Mouse (Mus musculus): ENCODE measurements around the gene Col23a1.

Gene Col23a1

DNA sequence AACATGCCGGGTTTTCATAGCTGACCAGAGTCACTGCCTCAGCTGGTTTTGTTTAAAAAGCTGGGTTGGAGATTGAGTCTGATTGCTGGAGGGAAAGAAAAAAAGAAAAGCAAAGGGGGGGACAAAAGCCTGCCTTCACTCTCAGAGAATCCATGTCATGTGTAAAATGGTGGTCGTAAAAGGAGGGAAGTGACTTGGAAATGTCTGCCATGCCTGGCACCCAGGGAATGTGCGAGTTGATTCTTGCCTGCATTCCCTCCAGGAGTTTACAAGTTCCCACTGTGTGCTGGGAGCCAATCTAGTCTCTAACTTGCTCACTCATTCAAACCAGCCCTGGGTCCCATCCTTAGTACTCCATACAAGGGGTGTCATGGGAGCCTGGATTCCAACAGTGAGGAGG is 100.8 kb downstream of the Col23a1 start:
- DNase-seq = no peak

DNA sequence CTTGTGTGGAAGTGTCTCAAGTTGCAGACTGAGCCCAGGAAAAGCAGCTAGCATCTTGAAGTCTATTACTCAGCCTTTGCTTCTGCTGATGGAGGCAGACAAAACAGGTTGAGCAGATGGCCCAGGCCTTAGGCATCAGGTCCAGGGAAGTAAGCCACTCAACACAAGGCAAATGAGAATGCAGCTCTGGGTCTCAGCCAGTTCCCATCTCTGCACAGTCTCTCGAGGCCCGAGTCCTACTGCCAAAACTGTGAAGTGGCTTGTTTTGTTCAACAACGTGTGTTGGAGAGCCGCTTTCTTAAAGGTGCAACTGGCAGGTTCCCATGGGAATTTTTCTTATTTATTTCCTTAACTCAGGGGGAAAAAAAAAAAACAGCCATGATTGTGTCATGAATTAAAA is 101.8 kb downstream of the Col23a1 start:
- DNase-seq = no peak

DNA sequence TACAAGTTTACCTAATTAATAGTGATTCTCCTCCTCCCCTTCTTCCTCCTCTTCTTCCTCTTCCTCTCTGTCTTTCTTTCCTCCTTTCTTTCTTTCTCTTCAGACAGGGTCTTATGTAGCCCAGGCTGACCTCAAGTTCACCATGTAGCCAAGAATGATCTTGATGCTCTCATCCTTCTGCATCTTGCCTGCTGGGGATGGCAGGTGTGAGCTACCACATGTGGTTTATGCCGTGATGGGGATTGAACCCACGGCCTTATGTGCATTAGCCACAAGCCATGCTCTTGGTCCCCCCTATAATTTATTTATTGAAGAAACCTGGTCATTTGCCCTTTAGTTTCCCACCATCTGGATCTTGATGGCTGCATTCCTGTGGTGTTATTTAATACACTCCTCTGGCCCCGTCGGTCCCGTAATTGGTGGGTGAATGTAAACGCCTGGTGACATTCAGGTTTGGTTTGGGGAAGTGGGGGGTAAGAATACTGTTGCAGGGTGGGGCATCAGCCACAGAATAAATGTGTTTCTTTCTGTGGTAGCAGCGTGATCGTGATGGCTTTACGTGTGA is 104.7 kb downstream of the Col23a1 start:
- no peak for DNase-seq

DNA sequence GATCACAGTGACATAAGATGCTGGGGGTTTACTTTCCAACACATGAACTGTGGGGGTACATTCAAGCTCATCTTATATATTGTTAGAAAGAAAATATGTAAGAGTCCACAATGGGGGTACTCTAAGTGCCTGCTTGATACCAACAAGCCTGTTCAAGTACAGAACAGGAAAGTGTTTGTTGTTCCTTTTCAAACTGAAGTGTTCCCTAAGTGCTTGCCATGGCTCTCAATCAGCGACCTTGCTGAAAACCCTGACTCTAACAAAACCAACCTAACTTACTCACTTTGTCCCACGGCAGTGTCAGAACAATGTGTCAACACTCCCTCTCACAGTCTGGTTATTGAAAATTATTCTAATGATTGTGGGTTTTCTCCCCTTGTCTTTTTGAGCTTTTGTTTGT is 106.7 kb downstream of the Col23a1 start:
- DNase-seq = no peak

DNA sequence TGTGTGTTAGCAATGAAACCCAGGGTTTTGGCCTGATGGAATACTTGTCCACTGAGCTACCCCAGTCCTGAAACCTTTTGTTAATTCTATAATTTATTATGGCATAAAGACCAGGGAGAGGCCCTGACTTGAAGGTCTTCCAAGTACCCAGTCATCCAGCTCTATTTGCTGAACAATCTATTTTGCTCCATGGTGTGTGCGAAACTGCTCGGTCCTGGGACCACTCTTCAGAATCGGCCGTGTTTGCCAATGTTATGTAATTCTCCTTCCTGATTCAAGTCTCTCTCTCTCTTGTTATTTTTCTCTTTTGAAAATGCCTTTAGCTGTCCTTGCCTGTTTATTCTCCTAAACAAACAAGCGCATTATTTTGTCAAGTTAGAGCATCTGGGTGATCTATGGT is 108.4 kb downstream of the Col23a1 start:
- peak in 1 of 2 experiments; percentile 8 for DNase-seq

DNA sequence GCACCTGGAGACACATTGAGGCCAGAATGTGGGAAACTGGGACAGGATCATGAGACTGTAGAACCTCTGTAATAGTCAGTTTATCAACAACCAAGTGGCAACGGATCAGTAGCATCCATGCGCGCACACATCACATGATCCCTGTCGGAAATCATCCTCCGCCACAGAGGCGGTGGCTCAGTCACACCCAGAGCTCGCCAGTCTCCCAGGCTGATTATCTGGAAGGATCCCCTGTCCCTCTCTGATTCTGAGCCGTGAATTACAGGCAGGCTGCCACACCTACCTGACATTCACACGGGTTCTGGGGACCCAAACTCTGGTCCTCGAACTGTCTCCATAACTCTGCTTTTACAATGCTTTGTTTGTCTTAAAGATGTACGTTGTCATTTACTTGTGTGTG is 110.6 kb downstream of the Col23a1 start:
- DNase-seq = no peak

DNA sequence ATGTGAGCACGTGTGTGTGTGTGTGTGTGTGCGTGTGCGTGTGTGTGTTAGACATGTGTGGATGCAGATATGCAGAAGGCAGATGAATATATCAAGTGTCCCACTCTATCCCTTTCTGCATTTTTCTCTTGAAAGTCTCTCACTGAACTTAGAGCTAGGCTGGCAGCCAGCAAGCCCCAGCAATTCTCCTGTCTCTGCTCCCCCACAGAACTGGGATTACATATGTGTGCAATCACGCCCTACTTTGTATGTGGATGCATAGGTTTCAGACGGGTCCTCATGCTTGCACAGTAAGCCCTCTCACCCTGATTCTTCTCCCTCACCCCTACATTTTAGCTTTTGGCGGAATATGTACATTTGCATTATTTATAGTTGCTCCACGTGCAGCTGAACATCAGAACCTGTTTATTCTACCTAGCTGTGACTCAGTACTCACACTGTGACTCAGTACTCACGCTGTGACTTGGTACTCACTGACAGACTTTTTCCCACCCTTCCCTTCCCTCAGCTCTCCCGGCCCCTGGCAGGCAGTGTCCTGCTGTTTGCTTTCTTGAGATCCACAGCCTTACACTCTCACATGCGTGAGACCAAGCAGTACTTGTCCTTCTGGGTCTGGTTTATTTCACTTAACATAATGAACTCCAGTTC is 111.9 kb downstream of the Col23a1 start:
- no peak for DNase-seq

DNA sequence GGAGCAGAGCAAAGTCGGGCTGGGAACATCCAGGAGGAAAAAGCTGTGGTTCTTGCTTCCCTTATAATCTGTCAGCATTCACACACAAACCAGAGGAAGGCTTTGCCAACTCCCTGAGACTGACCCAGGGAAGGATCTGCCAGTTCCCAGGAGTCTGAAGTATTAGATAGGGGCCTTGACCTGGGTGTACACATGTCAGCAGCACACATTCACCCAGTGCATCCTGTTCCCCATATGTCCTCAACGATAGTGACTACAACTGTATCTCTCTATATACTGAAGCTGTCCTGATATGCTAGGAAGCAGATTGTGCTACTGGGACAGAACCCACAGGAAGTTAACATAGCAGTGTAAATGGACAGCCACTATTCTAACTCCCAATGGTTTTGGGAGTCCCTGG is 114.2 kb downstream of the Col23a1 start:
- no peak for DNase-seq

DNA sequence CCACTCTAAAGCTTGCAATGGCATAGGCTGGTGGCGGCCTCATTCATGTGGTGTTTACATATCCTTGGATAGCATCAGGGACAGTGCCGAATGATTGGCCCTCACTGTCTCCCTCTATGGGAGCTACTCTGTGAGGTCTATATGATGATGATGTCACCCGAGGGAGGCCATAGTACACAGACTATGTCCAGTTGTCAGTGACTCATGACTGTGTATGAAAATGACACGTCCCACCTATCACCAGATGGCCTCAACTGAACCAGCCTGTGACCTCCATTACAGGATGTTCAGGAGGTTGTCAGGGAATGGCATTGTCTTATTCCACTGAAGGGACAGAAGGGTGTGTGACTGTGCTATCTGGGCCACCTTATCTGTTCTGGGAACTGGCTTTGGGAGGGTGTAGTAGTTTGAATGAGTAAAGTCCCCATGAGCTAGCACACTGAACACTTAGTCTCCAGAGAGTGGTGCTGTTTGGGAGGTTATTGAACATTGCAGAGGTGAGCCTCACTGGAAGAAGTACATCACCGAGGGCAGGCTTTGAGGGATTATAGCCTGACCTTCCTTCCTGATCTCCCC is 115.2 kb downstream of the Col23a1 start:
- no peak for DNase-seq

DNA sequence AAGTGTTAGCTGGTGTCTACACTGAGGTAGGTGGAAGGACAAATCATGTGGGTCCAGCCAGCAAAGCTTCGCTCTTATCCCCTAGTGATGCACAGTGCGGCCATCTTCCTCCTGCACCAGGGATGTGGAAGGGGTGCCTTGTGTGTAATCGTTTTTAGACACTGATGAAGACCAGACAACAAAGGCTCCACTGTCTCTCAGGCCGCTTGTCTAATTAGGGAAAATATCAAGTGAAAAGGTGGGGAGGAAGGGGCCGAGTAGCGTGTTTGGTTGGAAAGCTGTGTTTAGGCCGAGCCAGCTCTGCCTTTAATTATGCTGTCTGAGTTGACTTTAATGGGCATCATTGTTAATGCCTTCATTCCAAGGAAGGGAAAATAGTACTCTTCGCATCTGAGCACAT is 116.8 kb downstream of the Col23a1 start:
- no peak for DNase-seq

DNA sequence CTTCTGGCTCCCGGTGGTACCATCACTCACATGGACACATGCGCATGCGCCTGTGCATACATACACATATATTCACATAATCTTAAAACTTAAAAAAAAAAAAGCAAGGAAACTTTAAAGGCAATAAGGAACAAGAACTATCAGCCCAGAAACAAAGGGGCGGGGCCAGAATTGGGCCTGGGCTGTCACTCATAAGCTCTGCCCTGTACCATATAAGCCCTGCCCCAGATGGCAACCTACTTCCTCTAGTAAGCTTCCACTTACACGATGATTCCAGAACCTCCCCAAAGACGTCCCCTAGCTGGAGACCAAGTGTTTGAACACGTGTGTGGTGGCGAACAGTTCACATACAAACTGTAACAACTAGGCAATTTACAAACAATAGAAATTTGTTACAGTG is 117.6 kb downstream of the Col23a1 start:
- no peak for DNase-seq

DNA sequence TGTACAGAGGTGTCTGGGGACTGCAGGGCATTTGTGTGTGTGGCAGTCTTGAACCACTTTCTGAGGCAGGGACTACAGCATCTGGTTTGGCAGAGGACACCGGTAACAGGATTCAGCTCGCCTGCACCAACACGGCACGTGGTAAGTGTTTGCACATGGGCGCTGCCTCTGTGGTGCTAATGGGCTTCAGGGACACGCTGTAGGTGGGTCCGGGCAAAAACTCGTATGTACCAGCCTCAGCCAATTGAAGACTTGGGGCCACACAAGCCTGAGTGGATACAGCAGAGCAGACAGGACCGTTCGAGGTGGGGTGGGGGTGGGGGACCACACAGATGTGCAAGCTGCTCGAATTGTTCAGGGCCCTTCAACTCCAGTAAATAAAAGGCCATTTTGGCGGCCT is 121.1 kb downstream of the Col23a1 start:
- no peak for DNase-seq

DNA sequence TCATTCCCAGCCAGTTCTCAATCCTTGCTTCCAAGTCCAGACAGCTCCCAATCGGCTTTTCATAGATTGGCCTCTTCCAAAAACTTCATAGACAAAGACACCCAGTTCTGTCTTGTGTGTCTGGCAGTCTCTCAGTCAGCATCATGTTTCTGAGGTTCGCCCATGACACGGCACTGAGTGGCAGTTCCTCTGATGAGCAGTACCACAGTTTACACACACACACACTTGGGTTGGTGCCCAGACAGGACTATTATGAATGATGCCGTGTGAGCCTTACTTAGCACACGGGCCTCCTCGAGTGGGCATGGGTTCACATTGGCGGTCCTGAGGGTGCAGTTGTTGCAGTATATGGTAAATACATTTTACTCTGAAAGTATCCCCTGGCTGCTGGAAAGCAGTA is 124.8 kb downstream of the Col23a1 start:
- no peak for DNase-seq

DNA sequence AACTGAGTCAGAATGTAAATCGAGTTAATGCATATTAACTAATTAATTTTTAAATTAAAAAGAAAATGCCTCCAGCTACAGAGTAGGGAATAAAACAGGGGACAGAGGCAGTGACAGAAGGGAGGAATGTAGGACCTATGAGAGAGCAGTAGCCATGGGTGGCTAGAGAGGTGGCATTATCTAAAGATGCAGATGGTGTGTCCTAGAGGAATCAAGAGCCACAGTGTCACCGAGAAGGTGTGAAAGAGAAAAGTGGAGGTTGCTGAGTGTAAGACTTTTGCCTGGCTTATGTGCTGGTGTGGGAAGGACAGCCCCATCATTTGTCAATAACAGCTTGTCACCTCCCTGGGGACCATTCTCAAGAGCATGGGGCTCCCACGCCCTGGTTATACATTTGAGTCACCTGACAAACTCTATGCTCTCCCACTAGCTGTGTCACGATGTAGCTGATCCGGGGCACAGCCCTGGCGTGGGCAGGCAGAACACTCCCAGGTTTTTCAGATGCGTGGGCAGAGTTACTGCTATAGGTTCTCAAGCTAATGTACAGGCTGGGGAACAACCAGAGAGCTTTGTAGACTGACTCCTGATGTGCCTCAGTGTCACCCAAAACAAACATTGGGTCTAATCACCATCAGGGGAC is 125.4 kb downstream of the Col23a1 start:
- DNase-seq = no peak

DNA sequence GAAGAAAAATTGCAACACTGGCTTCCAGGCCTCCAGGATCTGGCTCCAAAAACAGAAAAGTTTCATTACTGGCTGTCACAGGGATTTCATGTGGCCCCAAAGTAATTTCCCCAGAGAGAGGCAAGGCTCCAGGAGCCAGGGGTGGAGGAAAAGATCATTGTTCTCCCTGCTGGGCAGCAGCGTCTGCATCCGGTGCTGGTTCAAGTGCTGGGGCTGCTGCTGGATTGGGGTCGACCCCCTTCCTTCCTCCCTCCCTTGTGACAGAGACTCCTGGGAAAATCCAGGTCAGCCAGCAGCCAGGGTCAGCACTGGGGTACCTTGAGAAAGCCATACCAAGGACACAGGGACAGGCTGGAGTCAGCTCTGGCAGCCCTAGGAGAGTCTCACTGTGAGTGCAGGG is 129.1 kb downstream of the Col23a1 start:
- peak; percentile 25 to 35 for DNase-seq

DNA sequence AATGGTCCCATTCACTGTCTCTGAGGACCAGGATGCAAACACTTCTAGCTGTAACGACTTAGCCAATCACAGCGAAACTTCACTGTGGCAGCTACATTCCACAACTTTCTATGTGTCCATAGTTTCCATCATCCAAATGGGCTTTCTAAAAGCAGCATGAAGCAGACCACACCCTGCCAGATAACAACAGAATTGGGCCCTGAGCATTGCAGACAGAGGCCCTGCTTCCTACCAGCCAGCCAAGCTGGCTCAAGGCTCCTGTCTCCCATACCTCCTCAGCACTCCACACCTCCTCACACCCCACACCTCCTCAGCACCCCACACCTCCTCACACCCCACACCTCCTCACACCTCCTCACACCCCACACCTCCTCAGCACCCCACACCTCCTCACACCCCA is 132.2 kb downstream of the Col23a1 start:
- no peak for DNase-seq

DNA sequence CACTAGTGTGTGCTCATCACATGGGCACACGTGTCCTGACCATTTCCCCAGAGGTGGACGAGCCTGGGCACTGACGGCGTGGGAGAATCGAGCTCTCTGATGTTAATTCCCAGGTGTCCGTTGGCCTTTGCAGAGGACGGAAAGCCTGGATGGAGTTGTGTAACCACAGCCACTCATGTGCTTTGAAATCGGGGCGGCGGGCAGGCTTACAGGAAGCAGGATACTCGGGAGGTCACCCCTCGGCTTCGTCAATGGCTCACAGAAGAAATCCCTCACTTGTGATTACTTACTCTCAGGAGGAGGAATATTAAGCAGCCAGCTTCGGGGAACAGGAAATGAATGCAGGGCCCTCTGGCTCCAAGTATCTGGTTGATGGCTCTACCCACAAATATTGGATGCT is 133.0 kb downstream of the Col23a1 start:
- DNase-seq = no peak

DNA sequence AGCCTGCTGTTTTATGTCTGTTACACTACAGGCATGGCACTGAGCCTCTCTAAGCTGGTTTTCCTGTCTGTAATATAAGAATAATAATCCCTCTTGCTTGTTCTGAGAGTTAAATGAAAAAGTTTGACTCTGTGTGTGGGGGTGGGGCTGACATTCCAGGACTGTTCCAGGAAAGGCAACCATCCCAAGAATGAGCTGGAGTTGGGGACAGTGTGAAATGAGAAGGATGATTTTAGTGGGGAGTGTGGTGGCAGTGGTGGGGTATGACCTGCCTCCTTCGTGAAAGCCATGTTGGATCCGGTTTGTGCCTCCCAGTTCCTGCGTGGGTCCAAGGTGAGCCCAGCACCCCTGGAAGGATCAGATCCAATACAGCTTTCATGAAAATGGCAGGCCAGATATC is 136.4 kb downstream of the Col23a1 start:
- no peak for DNase-seq

DNA sequence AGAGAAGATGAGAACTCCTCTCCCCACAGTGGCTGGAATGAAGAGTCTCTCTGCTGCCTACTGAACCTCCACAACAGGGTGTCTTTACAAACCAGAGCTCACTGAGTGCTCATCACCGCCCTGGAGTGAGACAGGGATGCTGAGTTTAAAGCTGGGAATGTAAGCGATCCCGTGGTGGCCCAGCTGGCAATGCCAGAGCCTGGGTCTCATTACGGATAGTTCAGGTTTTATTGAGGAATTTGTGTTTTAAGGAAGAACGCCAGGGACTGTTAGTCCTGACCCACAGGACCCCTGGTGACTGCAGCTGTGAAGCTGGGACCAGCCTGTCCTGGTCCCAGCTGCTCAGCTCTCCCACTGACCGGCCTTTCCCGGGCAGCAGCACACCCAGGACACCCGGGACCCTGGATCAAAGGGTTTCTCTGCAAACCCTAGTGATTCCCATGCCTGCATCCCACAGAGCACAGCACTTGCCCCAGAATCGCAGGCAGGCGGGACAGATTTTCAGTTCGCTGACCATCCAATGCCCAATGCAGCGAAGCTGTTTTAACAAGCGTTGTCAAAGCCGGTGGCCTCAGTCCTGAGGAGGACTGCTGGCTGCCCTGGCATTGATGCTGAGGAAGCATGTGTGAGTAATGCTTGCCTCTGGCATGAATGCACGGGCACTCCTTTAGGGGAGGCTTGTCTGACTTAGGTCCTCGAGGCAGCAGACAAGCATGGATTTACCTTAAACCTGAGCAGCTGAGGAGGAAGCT is 139.9 kb downstream of the Col23a1 start:
- no peak for DNase-seq

DNA sequence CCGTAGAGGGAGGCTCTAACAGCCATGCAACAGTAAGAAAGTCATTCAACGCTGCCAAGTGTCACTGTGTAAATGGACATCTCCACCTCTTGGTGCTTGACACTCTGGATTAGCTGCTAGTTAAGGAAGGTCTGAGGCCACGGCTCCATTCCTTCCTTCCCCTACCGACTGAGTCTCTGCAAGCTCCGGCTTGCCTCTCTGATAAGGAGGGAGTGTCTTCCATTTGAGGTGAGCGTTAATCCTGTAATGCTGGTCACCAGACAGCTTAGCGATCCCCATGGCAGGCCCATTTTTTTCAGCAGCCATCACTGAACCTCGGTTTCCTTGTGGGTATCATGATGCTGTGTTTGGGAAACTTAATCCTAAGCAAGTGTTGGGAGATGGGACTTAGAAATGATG is 140.5 kb downstream of the Col23a1 start:
- no peak for DNase-seq

DNA sequence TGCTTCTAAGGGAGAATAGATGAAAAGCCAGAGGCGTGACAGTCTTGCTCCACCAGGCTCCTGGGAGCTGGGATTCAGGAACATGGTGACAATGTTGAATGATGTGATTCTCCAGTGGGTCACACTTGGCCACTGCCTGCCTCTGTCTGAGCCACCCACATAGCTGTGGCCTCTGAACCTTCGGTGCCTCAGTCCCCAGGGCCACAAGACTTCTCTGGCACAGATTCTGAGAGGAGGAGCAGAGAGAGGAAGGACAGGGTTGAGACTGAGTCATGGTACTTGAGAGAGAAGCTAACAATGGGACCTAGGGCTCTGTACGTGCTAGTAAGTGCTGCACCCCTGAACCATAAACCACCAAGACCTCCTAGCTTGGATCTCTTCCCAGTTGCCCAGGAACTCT is 141.6 kb downstream of the Col23a1 start:
- DNase-seq = no peak

DNA sequence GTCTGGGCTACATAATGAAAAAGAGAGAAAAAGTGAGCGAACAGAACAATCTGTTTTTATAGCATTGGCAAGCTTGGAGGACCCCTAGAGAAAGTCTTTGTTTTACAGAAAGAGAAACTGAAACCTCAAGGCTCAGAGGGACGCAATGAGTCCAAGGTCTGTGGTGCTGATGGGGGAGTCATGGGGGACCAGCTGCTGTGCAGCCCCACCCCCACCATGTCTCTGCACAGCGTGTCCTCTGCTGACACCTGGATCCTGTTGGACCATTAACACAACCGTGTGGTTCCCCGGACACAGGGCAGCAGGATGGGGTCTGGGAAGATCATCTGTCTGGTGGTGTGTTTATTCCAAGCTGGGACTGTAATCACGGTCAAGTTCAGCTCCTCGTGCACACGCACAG is 142.2 kb downstream of the Col23a1 start:
- DNase-seq = peak in 1 of 2 experiments; percentile 42

DNA sequence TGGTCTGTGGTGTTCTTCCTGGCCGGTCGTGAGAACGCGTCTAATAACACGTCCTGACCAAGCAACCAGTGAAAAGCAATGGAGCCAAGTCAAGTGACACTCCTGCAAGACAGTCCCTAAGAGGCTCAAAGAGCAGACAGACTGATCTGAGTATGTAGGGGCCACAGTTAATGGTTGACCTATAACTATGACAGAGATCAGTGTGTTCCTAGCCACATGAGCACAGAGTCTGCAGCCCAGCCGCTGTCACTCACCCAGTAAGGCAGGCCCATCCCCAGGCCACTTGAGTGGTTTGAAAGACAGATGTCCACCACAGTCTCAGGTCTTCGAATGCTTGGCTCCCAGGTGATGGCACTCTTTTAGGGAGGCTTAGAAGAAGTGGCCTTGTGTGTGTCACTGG is 152.3 kb downstream of the Col23a1 start:
- no peak for DNase-seq

DNA sequence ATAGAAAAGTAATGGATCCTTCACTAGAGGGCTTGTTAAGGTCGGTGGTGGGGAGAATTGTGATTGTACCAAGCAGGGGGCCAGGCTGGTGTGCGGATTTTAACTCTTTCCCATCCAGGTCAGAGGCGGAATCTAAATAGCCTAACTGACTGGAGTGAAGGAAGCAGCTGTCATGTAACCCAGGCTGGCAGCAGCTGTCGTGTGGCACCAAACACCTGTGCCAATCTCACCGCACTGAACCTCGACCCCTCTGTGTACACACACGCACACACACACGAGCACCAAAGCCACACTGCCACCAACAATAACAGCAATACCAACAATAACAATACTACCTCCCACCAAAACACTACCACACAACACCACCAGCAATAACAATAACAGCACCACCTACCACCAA is 152.9 kb downstream of the Col23a1 start:
- no peak for DNase-seq
